Mouse (Mus musculus) left cerebral cortex, adult 2 months (tissue): ENCODE results near the gene Fndc9. TPM values are rescaled to one million over a fixed set of nuclear protein-coding genes. Genes with fewer than 3 reads are reported as not detected.

Source experiments
- DNase-seq, 2 experiments: peaks; one replicate each; pipeline ENCODE4 v3.0.0; 2021 to 2022; ENCODE audit warnings: low spot score in 2 of 2, mixed read lengths in 1 of 2; ENCODE audit errors: extremely low spot score in 1 of 2
- H3K27ac ChIP-seq: fragments of 200-600 bp; 2 replicates; pipeline ENCODE4 v1.8.1; 2022
- H3K4me3 ChIP-seq: fragments of 200-600 bp; 2 replicates; pipeline ENCODE4 v1.8.1; 2022
- CTCF ChIP-seq: fragments of 200-600 bp; IDR thresholded peaks from 2 replicates; pipeline ENCODE4 v1.8.1; 2022; ENCODE audit warnings: antibody characterized with exemption, mild to moderate bottlenecking, moderate library complexity
- intact Hi-C: fragments of 180-260 bp; cut with DNase I; formaldehyde crosslinking; loops from one replicate; pipeline ENCODE4 v1.15.1; 2025
- total RNA-seq, 2 experiments: library from RNA; stranded (reverse); gene quantifications; 2 replicates each; pipeline ENCODE4 v1.2.3; 2021

The Fndc9 gene
- total RNA-seq, 2 experiments from 2014 or later, result 4.9 to 5.2 TPM

- intact Hi-C loops, result no loop called here
These were observed 43.4 kb downstream of the Fndc9 start for GRCm38 (mm10) chr11:46278709-46279108.

GRCm38 (mm10) chr11:46282612-46283011 lies 47.3 kb downstream of the Fndc9 start:
- no peak overlapping the region; the same call in 1 of the 2 replicates for H3K27ac ChIP-seq
- no peak for TF ChIP-seq CTCF
- intact Hi-C loops, result loop anchor here (1.0 to 2.0 kb wide), 3 partner anchors 18 to 149 kb away; no protein-coding TSS in a partner anchor
- DNase-seq, result no peak
- H3K4me3 ChIP-seq, result no peak overlapping the region

More at GRCm38 (mm10) chr11:46278709-46279108, 43.4 kb downstream of the Fndc9 start:
- no peak overlapping the region for H3K4me3 ChIP-seq
- peak overlapping the region; percentile 24; the same call in 1 of the 2 replicates for H3K27ac ChIP-seq
- no peak for TF ChIP-seq CTCF
- no peak for DNase-seq

- H3K4me3 ChIP-seq, result no peak overlapping the region
- TF ChIP-seq CTCF, result no peak
- peak in 1 of 2 experiments; percentile 59 for DNase-seq
- intact Hi-C loops, result loop anchor here (1.0 to 2.0 kb wide), 3 partner anchors 17 to 148 kb away; no protein-coding TSS in a partner anchor
- peak overlapping the region; percentile 19; the same call in 1 of the 2 replicates for H3K27ac ChIP-seq
These were observed 48.5 kb downstream of the Fndc9 start for GRCm38 (mm10) chr11:46283800-46284199.

GRCm38 (mm10) chr11:46286803-46287202 lies 51.5 kb downstream of the Fndc9 start:
- TF ChIP-seq CTCF, result no peak
- Histone ChIP-seq H3K27ac (no peak overlapping the region), H3K4me3 (no peak overlapping the region)
- intact Hi-C loops, result no loop called here
- DNase-seq, result no peak

GRCm38 (mm10) chr11:46288091-46288490 lies 52.8 kb downstream of the Fndc9 start:
- Histone ChIP-seq H3K27ac (no peak overlapping the region), H3K4me3 (no peak overlapping the region)
- no peak for DNase-seq
- no peak for TF ChIP-seq CTCF
- intact Hi-C loops, result no loop called here

GRCm38 (mm10) chr11:46289022-46289421 lies 53.7 kb downstream of the Fndc9 start:
- DNase-seq, result no peak
- Histone ChIP-seq H3K4me3 (no peak overlapping the region), H3K27ac (no peak overlapping the region)
- intact Hi-C loops, result no loop called here
- no peak for TF ChIP-seq CTCF

Other genes with a start within 250 kb of the Fndc9 start
- gene Gm12166, start 183.2 kb upstream of the Fndc9 start, total RNA-seq, result 1 to 10 TPM; 2.7 to 3.8 TPM
- 10 to 100 TPM; 19.1 to 19.8 TPM for gene Adam19, start 179.5 kb upstream of the Fndc9 start, total RNA-seq
- gene Nipal4, start 69.0 kb upstream of the Fndc9 start, total RNA-seq, result 1 to 10 TPM; 1.2 to 1.4 TPM
- 100 to 1,000 TPM; 606 to 614 TPM for gene Cyfip2, start 77.3 kb downstream of the Fndc9 start, total RNA-seq
- under 1 TPM; 0.16 to 0.23 TPM for gene Itk, start 154.0 kb downstream of the Fndc9 start, total RNA-seq
- gene Fam71b, start 161.0 kb downstream of the Fndc9 start, total RNA-seq, result not detected
- gene Med7, start 201.4 kb downstream of the Fndc9 start, total RNA-seq, result 10 to 100 TPM; 32.9 to 34.2 TPM
- 1 to 10 TPM; 2.1 to 2.2 TPM for gene Havcr2, start 219.4 kb downstream of the Fndc9 start, total RNA-seq